In genomic region chr7:67259828-67260563, GRCm38 (mm10) we compare ENCODE assay signal across 9 mouse cellular contexts. TPM values are rescaled to one million over a fixed set of nuclear protein-coding genes. Genes with fewer than 3 reads are reported as not detected.
DNase-seq lines count a peak whose midpoint lies in the region; ATAC-seq and TF ChIP-seq lines count a peak whose summit lies in the region.
"Had no signal": no experiment of that assay in that cellular context is flagged by ENCODE, and none has a peak within 500 bp of the region (broad histone marks: within the 10 kb centered on the region; RNA-seq: fewer than 3 reads in every experiment).

No protein-coding gene starts in this region.

- peak; percentile 80 for ATAC-seq in forebrain, postnatal 0 days
- 0 out of 2 replicates have a peak, but pooled peaks have one; percentile 59 for ATAC-seq in hindbrain, embryonic 15.5 days (ENCODE audit: low FRiP score, low read depth)
- peak; percentile 92 for ATAC-seq in liver, embryonic 11.5 days (replicated peaks; ENCODE audit: low FRiP score)
- no peak for ATAC-seq in granulocyte monocyte progenitor cell, adult 5-6 weeks (replicated peaks; ENCODE audit: poor library complexity, severe bottlenecking)

- H3K36me3 ChIP-seq in forebrain, postnatal 0 days (ENCODE audit: insufficient read depth) = peaks cover 14% of the 10 kb centered on the region
- peaks cover 26% of the 10 kb centered on the region for H3K36me3 ChIP-seq in hindbrain, embryonic 15.5 days
- H3K36me3 ChIP-seq in liver, embryonic 11.5 days (ENCODE audit: control insufficient read depth, insufficient read depth, low read length) = peaks cover 3% of the 10 kb centered on the region; the same call in 1 of the 2 replicates

- no peak overlapping the region for H3K4me2 ChIP-seq in forebrain, postnatal 0 days (ENCODE audit: low read depth)
- H3K4me2 ChIP-seq in hindbrain, embryonic 15.5 days = no peak overlapping the region
- H3K4me2 ChIP-seq in liver, embryonic 11.5 days = no peak overlapping the region
- H3K4me2 ChIP-seq: embryonic facial prominence, embryonic 12.5 days had no signal

- TF ChIP-seq CTCF in forebrain, postnatal 0 days (IDR thresholded peaks at IDR 0.05; ENCODE audit: low read depth) = peak; percentile 40; the same call in 1 of the 2 replicates

- no peak overlapping the region for H3K4me3 ChIP-seq in forebrain, postnatal 0 days (ENCODE audit: low read depth, low read length)
- no peak overlapping the region for H3K4me3 ChIP-seq in hindbrain, embryonic 15.5 days
- H3K4me3 ChIP-seq in liver, embryonic 11.5 days (ENCODE audit: low read depth, low read length) = no peak overlapping the region
- H3K4me3 ChIP-seq: embryonic facial prominence, embryonic 12.5 days had no signal

- no peaks in the 10 kb centered on the region for H3K27me3 ChIP-seq in forebrain, postnatal 0 days (ENCODE audit: insufficient read depth, low read length)
- H3K27me3 ChIP-seq in hindbrain, embryonic 15.5 days = no peaks in the 10 kb centered on the region
- H3K27me3 ChIP-seq in liver, embryonic 11.5 days (replicated peaks; ENCODE audit: control insufficient read depth, insufficient read depth, low read length) = no peaks in the 10 kb centered on the region
- H3K27me3 ChIP-seq: embryonic facial prominence, embryonic 12.5 days had no signal

- DNase-seq in right cerebral cortex, adult 18-20 months = peak; percentile 55
- DNase-seq in right cerebral cortex, postnatal 25 days = no peak
- peak; percentile 43 for DNase-seq in c-Kit-negative CD71-positive TER-119-positive erythroid progenitor cells, embryonic 14.5 days (ENCODE audit: low read depth, low spot score)
- peak; percentile 68 for DNase-seq in forebrain, postnatal 0 days
- no peak for DNase-seq in liver, embryonic 11.5 days (ENCODE audit: low spot score)
- peak; percentile 63 for DNase-seq in retina, adult 2 months (ENCODE audit: low read depth, low spot score)

- H3K9ac ChIP-seq in forebrain, postnatal 0 days = no peak overlapping the region
- no peak overlapping the region for H3K9ac ChIP-seq in hindbrain, embryonic 15.5 days
- H3K9ac ChIP-seq in liver, embryonic 11.5 days (ENCODE audit: low read depth, low read length) = no peak overlapping the region
- H3K9ac ChIP-seq: embryonic facial prominence, embryonic 12.5 days had no signal

- 31% methylated on average over 4 of the region's 4 CpGs for WGBS in forebrain, postnatal 0 days
- 68% methylated on average over 4 of the region's 4 CpGs for WGBS in hindbrain, embryonic 15.5 days
- 76% methylated on average over 4 of the region's 4 CpGs for WGBS in liver, embryonic 11.5 days

- no peaks in the 10 kb centered on the region for H3K4me1 ChIP-seq in forebrain, postnatal 0 days (ENCODE audit: insufficient read depth)
- no peaks in the 10 kb centered on the region for H3K4me1 ChIP-seq in hindbrain, embryonic 15.5 days (replicated peaks)
- H3K4me1 ChIP-seq in liver, embryonic 11.5 days (replicated peaks; ENCODE audit: control insufficient read depth, insufficient read depth, low read length) = peaks cover 3% of the 10 kb centered on the region; the same call in 1 of the 2 replicates
- H3K4me1 ChIP-seq: embryonic facial prominence, embryonic 12.5 days had no signal

- no peak overlapping the region for H3K27ac ChIP-seq in forebrain, postnatal 0 days (ENCODE audit: low read depth, low read length)
- H3K27ac ChIP-seq in hindbrain, embryonic 15.5 days (replicated peaks) = no peak overlapping the region
- H3K27ac ChIP-seq in liver, embryonic 11.5 days (ENCODE audit: low read depth, low read length) = no peak overlapping the region
- H3K27ac ChIP-seq: embryonic facial prominence, embryonic 12.5 days had no signal

- no peaks in the 10 kb centered on the region for H3K9me3 ChIP-seq in forebrain, postnatal 0 days (ENCODE audit: low read length)
- no peaks in the 10 kb centered on the region for H3K9me3 ChIP-seq in hindbrain, embryonic 15.5 days
- no peaks in the 10 kb centered on the region for H3K9me3 ChIP-seq in liver, embryonic 11.5 days (ENCODE audit: control insufficient read depth, low read length)
- H3K9me3 ChIP-seq: embryonic facial prominence, embryonic 12.5 days had no signal

RNA-seq across cellular contexts. Expression of gene Lysmd4, which starts 37.7 kb away (rescaled TPM):
- total RNA-seq in forebrain, postnatal 0 days (2014; rRNA removed) = 44.9 and 46.9 TPM in 2 replicates
- polyA plus RNA-seq in forebrain, postnatal 0 days (2015; fragmentation: Nextera tagmentation; extraction: Ambion mirVana) = 40.7 and 45.3 TPM in 2 replicates
- 33.4 and 42.1 TPM in 2 replicates for polyA plus RNA-seq in hindbrain, embryonic 15.5 days (2015; fragmentation: Nextera tagmentation; extraction: Ambion mirVana)
- 6.1 and 6.5 TPM in 2 replicates for polyA plus RNA-seq in liver, embryonic 11.5 days (2014; fragmentation: Nextera tagmentation; extraction: Ambion mirVana)
- 1.2 and 3.4 TPM in 2 replicates for total RNA-seq in granulocyte monocyte progenitor cell, adult 5-6 weeks (2014; fragmentation: Nextera tagmentation)
- total RNA-seq in granulocyte monocyte progenitor cell, adult 5-6 weeks (2017) = 4.0 and 5.8 TPM in 2 replicates

Comparison
In these comparisons a context has a peak if more than half of its experiments do, and no peak if none do; other contexts are left out.
1. DNase-seq: peak in right cerebral cortex, adult 18-20 months (single experiment), c-Kit-negative CD71-positive TER-119-positive erythroid progenitor cells, embryonic 14.5 days (single experiment), forebrain, postnatal 0 days (single experiment) and retina, adult 2 months (single experiment); none in right cerebral cortex, postnatal 25 days (single experiment) and liver, embryonic 11.5 days (single experiment).